Mouse (Mus musculus) heart, embryonic 11.5 days (tissue): ENCODE measurements around the gene Itih3. TPM values are rescaled to one million over a fixed set of nuclear protein-coding genes. Genes with fewer than 3 reads are reported as not detected.

ENCODE experiments used
- ATAC-seq: fragments of 200-750 bp; cut with Nextera tagmentation; replicated peaks from 2 replicates; pipeline ENCODE4 v1.8.0; 2017; ENCODE audit warnings: moderate library complexity; ENCODE audit not compliant: insufficient number of reproducible peaks, low FRiP score, low TSS enrichment
- H3K27ac ChIP-seq: fragments of 300-500 bp; sonication (generic); 2 replicates; pipeline ENCODE4 v1.5.1; 2014; ENCODE audit warnings: mild to moderate bottlenecking, low read depth, low read length
- H3K27me3 ChIP-seq: fragments of 300-500 bp; sonication (generic); 2 replicates; pipeline ENCODE4 v1.6.1; 2014; ENCODE audit warnings: mild to moderate bottlenecking, low read length, mixed read lengths; ENCODE audit not compliant: control insufficient read depth, insufficient read depth
- H3K36me3 ChIP-seq: fragments of 300-500 bp; sonication (generic); 2 replicates; pipeline ENCODE4 v1.6.1; 2014; ENCODE audit warnings: mild to moderate bottlenecking, low read length, moderate library complexity, mixed read lengths; ENCODE audit not compliant: control insufficient read depth, insufficient read depth
- H3K4me1 ChIP-seq: fragments of 300-500 bp; sonication (generic); 2 replicates; pipeline ENCODE4 v1.6.1; 2014; ENCODE audit warnings: low read length; ENCODE audit not compliant: control insufficient read depth, insufficient read depth
- H3K4me2 ChIP-seq: fragments of 300-500 bp; sonication (generic); 2 replicates; pipeline ENCODE4 v1.6.1; 2014; ENCODE audit warnings: mild to moderate bottlenecking, moderate library complexity
- H3K4me3 ChIP-seq: fragments of 300-500 bp; sonication (generic); 2 replicates; pipeline ENCODE4 v1.5.1; 2014; ENCODE audit warnings: low read depth, low read length
- H3K9ac ChIP-seq: fragments of 300-500 bp; sonication (generic); 2 replicates; pipeline ENCODE4 v1.6.1; 2014; ENCODE audit warnings: mild to moderate bottlenecking, low read depth, low read length, moderate library complexity
- H3K9me3 ChIP-seq: fragments of 300-500 bp; sonication (generic); replicated peaks from 2 replicates; pipeline ENCODE4 v1.6.1; 2016; ENCODE audit warnings: low read length; ENCODE audit not compliant: control insufficient read depth
- WGBS: fragments of 180-500 bp; shearing (Covaris S2); extraction: QIAGEN DNeasy Blood & Tissue Kit; methylation state at CpG from one replicate; pipeline ENCODE4 v1.1.7; 2014; ENCODE audit not compliant: insufficient replicate concordance; 5-methylcytosine and 5-hydroxymethylcytosine counted together
- polyA plus RNA-seq: library from polyadenylated mRNA; unstranded; fragments of >200 nt; fragmentation: Nextera tagmentation; extraction: Ambion mirVana; gene quantifications from 2 replicates; pipeline ENCODE4 v1.2.1, GENCODE M21; 2014

Itih3 gene
- polyA plus RNA-seq, 1 experiment from 2014 or later = 1.7 TPM

GRCm38 (mm10) chr14:30885298-30885697 is 38.3 kb downstream of the Itih3 start:
- Histone ChIP-seq H3K4me2 (no peak overlapping the region), H3K36me3 (no peaks in the 10 kb centered on the region), H3K27ac (no peak overlapping the region), H3K27me3 (no peaks in the 10 kb centered on the region), H3K4me1 (no peaks in the 10 kb centered on the region; the same call in none of the 2 replicates), H3K9me3 (no peaks in the 10 kb centered on the region), H3K4me3 (no peak overlapping the region), H3K9ac (no peak overlapping the region)
- WGBS = 12% methylated on average over 3 of the region's 3 CpGs
- ATAC-seq = no peak

DNA sequence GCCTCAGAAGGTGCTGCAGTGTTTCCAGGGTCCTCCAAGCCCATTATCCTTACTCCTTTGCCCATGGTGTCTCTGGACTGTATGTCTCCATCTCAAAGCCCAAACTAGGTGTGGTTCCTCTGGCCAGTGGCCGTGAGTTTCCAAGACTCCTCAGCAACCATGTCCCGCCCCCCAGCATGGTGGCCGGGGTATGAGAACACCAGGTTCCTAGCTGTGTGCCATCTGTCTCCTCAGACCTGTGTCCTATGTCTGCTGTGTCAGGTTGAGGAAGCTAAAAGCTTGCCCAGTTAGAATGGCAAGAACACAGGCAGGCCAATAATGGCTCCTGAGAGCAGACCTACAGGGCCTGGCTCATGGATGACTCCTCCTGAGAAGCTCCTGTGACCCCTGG is 41.8 kb downstream of the Itih3 start:
- no peak for ATAC-seq
- Histone ChIP-seq H3K9ac (no peak overlapping the region), H3K4me3 (no peak overlapping the region), H3K36me3 (no peaks in the 10 kb centered on the region), H3K4me2 (no peak overlapping the region), H3K4me1 (peaks cover 11% of the 10 kb centered on the region), H3K27me3 (no peaks in the 10 kb centered on the region), H3K9me3 (no peaks in the 10 kb centered on the region), H3K27ac (no peak overlapping the region)
- 89% methylated on average over 3 of the region's 3 CpGs for WGBS

- WGBS = 72% methylated on average over 17 of the region's 17 CpGs
- Histone ChIP-seq H3K9ac (no peak overlapping the region), H3K9me3 (no peaks in the 10 kb centered on the region), H3K4me2 (no peak overlapping the region), H3K4me3 (no peak overlapping the region), H3K4me1 (peaks cover 11% of the 10 kb centered on the region), H3K36me3 (no peaks in the 10 kb centered on the region), H3K27ac (no peak overlapping the region), H3K27me3 (no peaks in the 10 kb centered on the region)
- no peak for ATAC-seq
Measured at GRCm38 (mm10) chr14:30880811-30881717, 42.5 kb downstream of the Itih3 start.

- Histone ChIP-seq H3K4me2 (no peak overlapping the region), H3K27ac (no peak overlapping the region), H3K27me3 (no peaks in the 10 kb centered on the region), H3K9ac (0 out of 2 replicates have a peak overlapping the region, but pooled peaks have one; percentile 10), H3K4me3 (no peak overlapping the region), H3K36me3 (no peaks in the 10 kb centered on the region), H3K4me1 (peaks cover 14% of the 10 kb centered on the region), H3K9me3 (no peaks in the 10 kb centered on the region)
- no peak for ATAC-seq
- WGBS = 66% methylated on average over 8 of the region's 8 CpGs
Measured at GRCm38 (mm10) chr14:30880251-30880650, 43.3 kb downstream of the Itih3 start.

DNA sequence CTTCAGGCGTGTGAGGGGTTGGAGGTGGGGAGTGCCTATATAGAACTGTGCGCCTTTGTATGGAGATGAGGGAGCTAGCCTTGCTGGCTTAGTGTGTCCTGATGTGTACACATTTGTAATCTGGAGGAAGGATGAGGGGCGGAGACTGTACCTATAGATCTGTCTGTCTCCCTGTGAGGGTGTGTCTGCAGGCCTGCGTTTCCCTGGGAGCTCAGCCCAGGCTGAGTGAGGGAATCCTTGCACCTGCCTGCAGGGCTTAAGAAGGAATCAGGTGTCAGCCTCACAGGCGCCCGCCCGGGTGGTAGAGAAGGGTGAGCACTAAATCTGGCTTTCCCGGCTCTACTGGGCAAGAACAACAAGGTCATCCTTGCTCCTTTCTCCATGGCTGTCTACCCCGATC is 43.8 kb downstream of the Itih3 start:
- no peak for ATAC-seq
- Histone ChIP-seq H3K9ac (no peak overlapping the region), H3K9me3 (no peaks in the 10 kb centered on the region), H3K27ac (peak overlapping the region; percentile 78), H3K27me3 (no peaks in the 10 kb centered on the region), H3K36me3 (no peaks in the 10 kb centered on the region), H3K4me2 (no peak overlapping the region), H3K4me3 (no peak overlapping the region), H3K4me1 (peaks cover 14% of the 10 kb centered on the region)
- 58% methylated on average over 9 of the region's 9 CpGs for WGBS

DNA sequence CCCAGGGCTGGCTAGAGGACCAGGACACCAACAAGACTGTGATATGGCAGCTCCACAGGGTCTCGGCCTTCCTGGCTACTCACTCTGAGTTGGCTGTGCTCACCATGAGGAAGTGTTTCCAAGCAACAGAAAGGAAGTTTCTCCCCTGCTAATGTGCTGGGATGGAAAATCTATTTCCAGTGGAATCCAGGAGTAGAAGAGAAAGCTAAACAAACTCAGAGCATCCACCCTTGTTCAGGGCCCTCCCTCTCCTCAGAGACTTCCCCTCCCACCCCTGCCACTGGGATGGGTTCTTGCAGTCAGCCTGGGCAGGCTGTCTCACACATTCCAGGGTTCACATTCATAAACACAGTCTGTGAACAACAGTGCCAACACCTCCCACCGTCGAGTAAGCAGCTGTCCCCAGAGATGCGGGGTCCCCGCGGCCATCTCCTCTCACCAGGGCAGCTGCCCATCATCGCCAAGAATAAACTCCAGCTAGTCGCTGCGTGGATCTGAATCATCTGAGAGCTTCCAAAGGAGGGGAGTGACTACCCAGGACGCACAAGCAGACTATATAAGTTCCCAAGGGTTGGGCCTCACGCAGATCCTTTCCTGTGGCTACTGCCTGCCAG is 44.5 kb downstream of the Itih3 start, which contains the start of gene Mustn1:
Gene Mustn1 (plus strand): TSS at position 243 of the 614 bp plus-strand sequence.
- H3K9me3 ChIP-seq = no peaks in the 10 kb centered on the region
- no peaks in the 10 kb centered on the region for H3K27me3 ChIP-seq
- H3K9ac ChIP-seq = no peak within 1 kb of the TSS
- H3K4me2 ChIP-seq = no peak within 1 kb of the TSS
- peak within 1 kb of the TSS; percentile 78 for H3K27ac ChIP-seq
- ATAC-seq = no peak
- no peaks in the 10 kb centered on the region for H3K36me3 ChIP-seq
- H3K4me3 ChIP-seq = no peak within 1 kb of the TSS
- peaks cover 18% of the 10 kb centered on the region for H3K4me1 ChIP-seq
- WGBS = 52% methylated on average over 11 of the region's 11 CpGs

GRCm38 (mm10) chr14:30877827-30878226 is 45.7 kb downstream of the Itih3 start:
- no peak overlapping the region for H3K9ac ChIP-seq
- peaks cover 23% of the 10 kb centered on the region for H3K4me1 ChIP-seq
- H3K27me3 ChIP-seq = no peaks in the 10 kb centered on the region
- no peak overlapping the region for H3K4me2 ChIP-seq
- no peaks in the 10 kb centered on the region for H3K36me3 ChIP-seq
- H3K4me3 ChIP-seq = no peak overlapping the region
- no peak for ATAC-seq
- 87% methylated on average over 3 of the region's 3 CpGs for WGBS
- H3K9me3 ChIP-seq = no peaks in the 10 kb centered on the region
- H3K27ac ChIP-seq = no peak overlapping the region

DNA sequence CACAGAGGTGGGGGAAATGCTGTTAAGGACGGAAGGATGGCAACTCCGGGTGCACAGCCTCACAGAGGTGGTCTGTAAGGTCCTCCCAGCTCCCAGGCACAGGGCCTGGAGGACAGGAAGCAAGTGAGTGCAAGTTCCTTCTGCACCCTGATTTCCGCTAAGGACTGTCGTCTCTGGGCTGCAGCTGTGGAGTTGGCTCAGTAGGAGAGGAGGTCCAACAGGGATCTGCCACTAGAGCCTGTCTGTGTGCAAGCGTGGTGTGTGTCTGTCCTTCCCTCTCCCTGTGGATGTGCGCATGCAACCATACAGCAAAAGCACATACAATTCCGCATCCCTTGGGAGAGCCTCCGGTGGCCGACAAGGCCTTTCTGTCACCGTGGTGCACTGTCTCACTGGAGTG is 47.1 kb downstream of the Itih3 start:
- Histone ChIP-seq H3K36me3 (no peaks in the 10 kb centered on the region), H3K4me3 (no peak overlapping the region), H3K4me2 (no peak overlapping the region), H3K27ac (no peak overlapping the region), H3K9me3 (no peaks in the 10 kb centered on the region), H3K9ac (no peak overlapping the region), H3K4me1 (peaks cover 23% of the 10 kb centered on the region), H3K27me3 (no peaks in the 10 kb centered on the region)
- no peak for ATAC-seq
- WGBS = 80% methylated on average over 10 of the region's 10 CpGs
